Mouse (Mus musculus) stomach, postnatal 0 days (tissue): ENCODE results near the gene Bnip1. TPM values are rescaled to one million over a fixed set of nuclear protein-coding genes. Genes with fewer than 3 reads are reported as not detected.

Source experiments
- ATAC-seq: fragments of 200-750 bp; cut with Nextera tagmentation; 2 replicates; pipeline ENCODE4 v1.8.0; 2017; ENCODE audit not compliant: low FRiP score, low TSS enrichment
- DNase-seq: peaks from one replicate; pipeline ENCODE4 v3.0.0-alpha.2; 2016; ENCODE audit warnings: low spot score
- H3K27ac ChIP-seq: fragments of 300-500 bp; sonication (generic); replicated peaks from 2 replicates; pipeline ENCODE4 v1.5.1; 2014; ENCODE audit warnings: mild to moderate bottlenecking, control low read depth
- H3K27me3 ChIP-seq: fragments of 300-500 bp; sonication (generic); 2 replicates; pipeline ENCODE4 v1.6.1; 2014; ENCODE audit warnings: low read length; ENCODE audit not compliant: control insufficient read depth, insufficient read depth
- H3K36me3 ChIP-seq: fragments of 300-500 bp; sonication (generic); 2 replicates; pipeline ENCODE4 v1.6.1; 2014; ENCODE audit warnings: low read length, mixed read lengths; ENCODE audit not compliant: control insufficient read depth, insufficient read depth
- H3K4me1 ChIP-seq: fragments of 300-500 bp; sonication (generic); replicated peaks from 2 replicates; pipeline ENCODE4 v1.6.1; 2014; ENCODE audit warnings: antibody characterized with exemption; ENCODE audit not compliant: control insufficient read depth, insufficient read depth
- H3K4me2 ChIP-seq: fragments of 300-500 bp; sonication (generic); replicated peaks from 2 replicates; pipeline ENCODE4 v1.6.1; 2014; ENCODE audit warnings: low read depth, mild to moderate bottlenecking, control low read depth, moderate library complexity
- H3K4me3 ChIP-seq: fragments of 300-500 bp; sonication (generic); 2 replicates; pipeline ENCODE4 v1.5.1; 2014; ENCODE audit warnings: low read depth, low read length, control low read depth
- H3K9ac ChIP-seq: fragments of 300-500 bp; sonication (generic); 2 replicates; pipeline ENCODE4 v1.6.1; 2014; ENCODE audit warnings: mild to moderate bottlenecking, low read length, control low read depth, mixed read lengths
- H3K9me3 ChIP-seq: fragments of 300-500 bp; sonication (generic); 2 replicates; pipeline ENCODE4 v1.6.1; 2016; ENCODE audit warnings: low read length; ENCODE audit not compliant: control insufficient read depth
- CTCF ChIP-seq: IDR thresholded peaks from 2 replicates; pipeline ENCODE4 v1.5.1; 2016; ENCODE audit warnings: antibody characterized with exemption, low read depth, mild to moderate bottlenecking, moderate library complexity
- EP300 ChIP-seq: optimal IDR thresholded peaks from 2 replicates; pipeline ENCODE3; 2016; ENCODE audit warnings: antibody characterized with exemption
- WGBS: fragments of 180-500 bp; shearing (Covaris S2); extraction: QIAGEN DNeasy Blood & Tissue Kit; methylation state at CpG from one replicate; pipeline ENCODE4 v1.1.7; 2014; 5-methylcytosine and 5-hydroxymethylcytosine counted together
- polyA plus RNA-seq: library from polyadenylated mRNA; unstranded; fragments of >200 nt; fragmentation: Nextera tagmentation; extraction: Ambion mirVana; gene quantifications from 2 replicates; pipeline ENCODE4 v1.2.1, GENCODE M21; 2015

Gene Bnip1
- polyA plus RNA-seq, 1 experiment from 2014 or later, result 33.9 TPM

DNA sequence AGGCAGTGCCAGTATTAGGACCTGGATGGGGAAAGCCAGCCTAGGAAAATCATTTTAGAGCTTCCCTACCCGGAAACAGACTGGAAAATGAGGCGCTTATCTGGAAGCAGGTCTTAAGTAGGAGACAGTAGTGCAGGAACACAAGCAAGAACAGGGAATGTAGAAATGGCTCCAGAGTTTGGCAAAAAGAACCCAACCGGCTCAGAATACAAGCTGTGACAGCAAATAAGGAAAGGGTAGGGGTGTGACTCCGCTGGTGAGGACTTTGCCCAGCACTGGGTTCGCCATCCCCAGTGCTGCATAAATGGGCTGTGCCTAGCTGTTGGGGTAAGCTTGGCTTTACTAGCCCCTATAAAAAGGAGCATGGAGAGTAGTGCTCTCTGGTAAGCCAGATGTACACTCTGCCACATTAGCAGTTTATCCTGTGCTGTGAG lies 761 bp downstream of the Bnip1 start:
- H3K27ac ChIP-seq, result peak overlapping the region; percentile 93
- DNase-seq (peak; percentile 56), ATAC-seq (peak; percentile 68)
- H3K36me3 ChIP-seq, result peaks cover 2% of the 10 kb centered on the region; the same call in 1 of the 2 replicates
- TF ChIP-seq CTCF (no peak), EP300 (no peak)
- WGBS, result 9% methylated on average over 5 of the region's 5 CpGs
- no peaks in the 10 kb centered on the region for H3K4me1 ChIP-seq
- H3K9me3 ChIP-seq, result no peaks in the 10 kb centered on the region
- H3K4me2 ChIP-seq, result peak overlapping the region; percentile 84
- H3K9ac ChIP-seq, result peak overlapping the region; percentile 84
- H3K27me3 ChIP-seq, result no peaks in the 10 kb centered on the region
- H3K4me3 ChIP-seq, result peak overlapping the region; percentile 82

DNA sequence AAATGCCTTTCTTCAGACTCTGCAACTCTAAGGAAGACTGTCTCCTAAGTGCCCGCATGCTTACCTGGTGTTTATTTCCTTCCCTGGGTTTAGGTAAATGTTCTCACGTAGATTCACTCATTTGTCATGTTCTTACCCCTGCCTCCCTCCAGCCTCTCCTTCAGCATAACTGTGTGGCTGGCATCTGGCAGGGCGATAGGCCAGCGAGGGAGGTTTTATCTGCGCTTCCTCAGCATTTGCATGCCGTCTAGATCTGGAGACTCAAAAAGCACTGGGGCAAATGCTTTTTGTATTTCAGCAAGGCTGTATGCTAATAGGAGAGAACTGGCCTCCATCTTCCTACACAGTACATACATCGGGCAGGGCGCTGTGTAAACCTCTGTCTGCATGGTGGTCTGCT lies 3.7 kb downstream of the Bnip1 start:
- ATAC-seq (no peak), DNase-seq (peak; percentile 12)
- no peaks in the 10 kb centered on the region for H3K27me3 ChIP-seq
- no peaks in the 10 kb centered on the region for H3K9me3 ChIP-seq
- no peaks in the 10 kb centered on the region for H3K4me1 ChIP-seq
- peaks cover 4% of the 10 kb centered on the region; the same call in 1 of the 2 replicates for H3K36me3 ChIP-seq
- no peak overlapping the region for H3K9ac ChIP-seq
- 86% methylated on average over 8 of the region's 8 CpGs for WGBS
- H3K4me2 ChIP-seq, result no peak overlapping the region
- no peak overlapping the region for H3K4me3 ChIP-seq
- H3K27ac ChIP-seq, result no peak overlapping the region
- TF ChIP-seq EP300 (no peak), CTCF (no peak)

DNA sequence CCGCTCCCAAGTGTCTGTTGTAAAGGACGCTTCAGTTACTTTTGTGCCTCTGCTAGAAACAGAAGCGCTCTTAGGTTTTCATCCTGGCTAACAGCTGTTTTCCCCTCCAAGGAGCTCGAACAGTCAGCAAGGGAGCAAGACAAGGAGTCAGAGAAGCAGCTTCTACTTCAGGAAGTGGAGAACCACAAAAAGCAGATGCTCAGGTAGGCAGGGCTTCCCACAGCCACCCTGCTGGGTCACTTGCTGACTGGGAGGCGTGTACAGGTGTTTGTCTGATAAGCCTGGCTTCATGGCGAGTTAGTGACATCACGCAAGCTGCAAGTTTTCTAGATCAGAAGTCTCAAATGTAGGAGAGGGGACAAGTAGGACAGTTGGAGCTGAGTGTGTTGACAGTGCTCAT lies 5.7 kb downstream of the Bnip1 start:
- H3K36me3 ChIP-seq, result peaks cover 11% of the 10 kb centered on the region
- H3K4me3 ChIP-seq, result no peak overlapping the region

DNA sequence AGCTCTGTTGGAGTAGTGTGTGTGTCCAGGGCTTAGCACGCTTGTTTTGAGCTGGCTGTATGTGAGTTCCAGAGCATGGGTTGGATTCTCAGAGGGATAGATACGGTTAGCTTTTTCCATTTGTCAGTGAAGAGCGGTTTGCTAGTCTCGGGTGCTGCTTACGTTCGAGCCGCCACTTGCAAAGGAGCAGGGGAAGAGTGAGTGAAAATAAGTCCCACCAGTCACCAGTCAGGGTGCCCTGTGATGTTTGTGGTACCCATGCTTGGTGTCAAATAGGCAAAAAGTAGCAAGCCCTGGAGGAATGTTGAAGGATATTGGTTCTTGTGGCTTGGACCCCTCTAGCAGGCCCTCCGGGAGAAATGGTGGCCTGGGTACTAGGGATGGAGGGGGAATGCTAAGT lies 8.1 kb downstream of the Bnip1 start:
- H3K4me2 ChIP-seq, result no peak overlapping the region
- H3K4me1 ChIP-seq, result no peaks in the 10 kb centered on the region
- peaks cover 19% of the 10 kb centered on the region for H3K36me3 ChIP-seq
- H3K9ac ChIP-seq, result no peak overlapping the region
- WGBS, result 90% methylated on average over 8 of the region's 8 CpGs
- no peak for DNase-seq
- no peak overlapping the region for H3K27ac ChIP-seq
- no peak for ATAC-seq
- H3K27me3 ChIP-seq, result no peaks in the 10 kb centered on the region
- no peaks in the 10 kb centered on the region for H3K9me3 ChIP-seq
- no peak overlapping the region for H3K4me3 ChIP-seq
- TF ChIP-seq EP300, result no peak
- TF ChIP-seq CTCF, result no peak

More for the DNA sequence above, 5.7 kb downstream of the Bnip1 start:
- H3K9ac ChIP-seq, result no peak overlapping the region
- H3K4me2 ChIP-seq, result no peak overlapping the region
- H3K9me3 ChIP-seq, result no peaks in the 10 kb centered on the region
- no peak for TF ChIP-seq CTCF
- TF ChIP-seq EP300, result no peak
- H3K27ac ChIP-seq, result no peak overlapping the region
- DNase-seq (peak; percentile 27), ATAC-seq (peak; percentile 19; the same call in 1 of the 2 replicates)
- 91% methylated on average over 7 of the region's 7 CpGs for WGBS
- no peaks in the 10 kb centered on the region for H3K27me3 ChIP-seq
- no peaks in the 10 kb centered on the region for H3K4me1 ChIP-seq

DNA sequence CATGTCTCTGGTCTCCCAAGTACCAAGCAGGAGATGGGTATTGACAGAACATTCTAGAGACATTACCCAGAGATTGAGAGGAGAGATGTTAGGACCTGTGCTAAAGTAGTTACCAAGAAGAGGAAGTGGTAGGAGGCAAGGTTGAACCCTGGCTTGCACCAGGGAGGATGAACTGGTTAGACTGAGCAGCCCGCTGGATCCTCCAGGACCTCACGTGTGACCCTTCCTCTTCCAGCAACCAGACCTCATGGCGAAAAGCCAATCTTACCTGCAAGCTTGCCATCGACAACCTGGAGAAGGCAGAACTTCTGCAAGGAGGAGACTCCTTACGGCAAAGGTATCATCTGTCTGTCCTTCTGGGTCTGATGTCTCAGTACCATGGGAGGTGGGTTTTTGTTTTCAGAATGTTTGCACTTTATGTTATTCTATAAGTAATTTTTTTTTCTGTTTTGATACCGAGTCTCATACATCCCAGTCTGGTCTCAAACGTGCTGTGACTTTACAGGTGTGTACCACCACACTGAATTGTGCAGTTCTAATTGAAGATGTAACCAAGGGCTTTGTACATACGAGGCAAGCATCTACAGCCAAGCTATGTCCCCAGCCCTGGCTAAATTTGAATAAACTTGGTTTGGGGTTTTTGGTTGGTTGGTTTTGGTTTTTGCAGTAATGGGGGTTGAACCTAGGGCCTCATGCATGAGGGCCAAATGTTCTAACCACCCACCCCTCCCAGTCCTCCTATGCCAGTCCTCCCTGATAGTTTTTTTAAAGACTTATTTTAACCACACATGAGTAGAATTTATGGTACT lies 8.8 kb downstream of the Bnip1 start:
- no peak overlapping the region for H3K27ac ChIP-seq
- no peak for TF ChIP-seq CTCF
- no peak for TF ChIP-seq EP300
- peaks cover 19% of the 10 kb centered on the region for H3K36me3 ChIP-seq
- no peak for DNase-seq
- no peak overlapping the region for H3K4me2 ChIP-seq
- H3K9ac ChIP-seq, result no peak overlapping the region
- no peaks in the 10 kb centered on the region for H3K4me1 ChIP-seq
- H3K4me3 ChIP-seq, result no peak overlapping the region
- ATAC-seq, result no peak
- no peaks in the 10 kb centered on the region for H3K27me3 ChIP-seq
- 88% methylated on average over 8 of the region's 8 CpGs for WGBS
- no peaks in the 10 kb centered on the region for H3K9me3 ChIP-seq
